Mouse (Mus musculus): ENCODE measurements around the gene Klri2.
"Not testable (repeated sequence)": the region's sequence is repeated elsewhere in the genome, so short reads cannot be mapped to it uniquely, and the experiment has no call there.

Gene Klri2

GRCm38 (mm10) chr6:129740069-129740721, at the start of gene Klri2:
Klri2 (minus strand) TSS chr6:129740484.
- DNase-seq (ENCODE audit: extremely low read depth, low read depth, low spot score) = no peak

DNA sequence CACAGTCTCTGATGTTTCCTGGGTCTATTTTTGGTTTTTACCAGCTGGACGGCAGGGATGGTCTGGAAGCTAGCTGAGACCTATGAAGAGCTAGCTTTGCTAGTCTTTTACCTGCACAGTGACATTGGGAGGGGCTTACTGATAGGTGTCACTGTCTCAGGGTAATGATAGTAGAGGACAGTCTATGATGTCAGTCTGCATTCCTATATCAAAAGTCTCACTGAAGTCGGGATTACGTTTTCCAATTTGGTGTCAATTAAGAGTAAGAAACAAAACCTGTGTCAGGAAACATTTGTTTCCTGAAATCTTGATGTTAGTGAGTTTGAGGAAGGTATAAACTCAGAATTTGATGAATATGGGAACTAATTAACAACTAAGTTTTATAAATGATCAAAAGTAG, 43.9 kb upstream of the Klri2 start, which contains the start of gene Gm156:
Gm156 (minus strand) TSS at position 101 of the 400 bp plus-strand sequence.
- not testable (repeated sequence) for DNase-seq (ENCODE audit: extremely low read depth, low read depth, low spot score)

DNA sequence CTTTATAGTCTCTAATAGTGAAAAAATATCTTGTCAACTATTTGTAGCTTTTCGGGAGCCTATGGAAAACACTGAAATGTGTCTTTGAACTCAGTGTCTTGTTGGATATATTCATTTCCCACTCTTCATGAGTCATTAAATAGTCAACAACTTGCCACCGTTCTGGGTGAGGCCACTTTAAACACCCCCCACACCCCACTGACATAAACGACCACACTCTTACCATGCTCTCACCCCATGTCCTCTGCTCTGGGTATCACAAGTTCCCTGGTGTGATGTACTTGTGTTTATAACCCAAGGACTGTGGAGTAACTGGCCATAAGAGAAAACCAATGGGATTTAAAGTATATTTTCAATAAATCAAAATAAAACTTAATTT, 7.4 kb upstream of the Klri2 start:
- DNase-seq (ENCODE audit: extremely low read depth, low read depth, low spot score) = no peak

GRCm38 (mm10) chr6:129747016-129747653, 6.9 kb upstream of the Klri2 start:
- DNase-seq (ENCODE audit: extremely low read depth, low read depth, low spot score) = no peak

- no peak for DNase-seq (ENCODE audit: extremely low read depth, low read depth, low spot score)
These were observed 5.9 kb upstream of the Klri2 start for GRCm38 (mm10) chr6:129746151-129746550.

GRCm38 (mm10) chr6:129736414-129736813, 3.9 kb downstream of the Klri2 start:
- no peak for DNase-seq (ENCODE audit: extremely low read depth, low read depth, low spot score)

DNA sequence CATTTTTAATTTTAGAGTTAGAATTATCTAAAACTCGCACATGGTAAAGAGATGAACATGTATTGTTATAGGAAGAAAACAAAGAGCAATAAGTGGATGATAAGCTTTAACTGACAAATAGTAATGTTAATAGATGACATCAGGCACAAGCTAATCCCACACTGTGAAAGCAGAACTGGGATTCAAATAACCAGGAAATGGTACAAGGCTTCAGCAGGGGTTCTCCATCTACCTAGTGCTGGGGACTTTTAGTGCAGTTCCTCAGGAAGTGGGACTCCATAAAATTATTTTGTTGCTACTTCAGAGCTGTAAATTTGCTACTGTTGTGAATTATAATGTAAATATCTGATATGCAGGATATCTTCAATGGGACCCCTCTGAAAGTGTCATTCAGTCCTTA, 13.0 kb downstream of the Klri2 start:
- DNase-seq (ENCODE audit: extremely low read depth, low read depth, low spot score) = no peak

GRCm38 (mm10) chr6:129721390-129721789, 18.9 kb downstream of the Klri2 start:
- DNase-seq (ENCODE audit: extremely low read depth, low read depth, low spot score) = no peak

- no peak for DNase-seq (ENCODE audit: extremely low read depth, low read depth, low spot score)
These were observed 19.8 kb downstream of the Klri2 start for GRCm38 (mm10) chr6:129720487-129720886.

GRCm38 (mm10) chr6:129717032-129717431, 23.3 kb downstream of the Klri2 start, which contains the start of gene Klri1:
Klri1 (minus strand) TSS chr6:129717132.
- no peak for DNase-seq (ENCODE audit: extremely low read depth, low read depth, low spot score)

GRCm38 (mm10) chr6:129713566-129713965, 26.7 kb downstream of the Klri2 start:
- no peak for DNase-seq (ENCODE audit: extremely low read depth, low read depth, low spot score)

GRCm38 (mm10) chr6:129691436-129691835, 48.8 kb downstream of the Klri2 start:
- not testable (repeated sequence) for DNase-seq (ENCODE audit: extremely low read depth, low read depth, low spot score)

DNA sequence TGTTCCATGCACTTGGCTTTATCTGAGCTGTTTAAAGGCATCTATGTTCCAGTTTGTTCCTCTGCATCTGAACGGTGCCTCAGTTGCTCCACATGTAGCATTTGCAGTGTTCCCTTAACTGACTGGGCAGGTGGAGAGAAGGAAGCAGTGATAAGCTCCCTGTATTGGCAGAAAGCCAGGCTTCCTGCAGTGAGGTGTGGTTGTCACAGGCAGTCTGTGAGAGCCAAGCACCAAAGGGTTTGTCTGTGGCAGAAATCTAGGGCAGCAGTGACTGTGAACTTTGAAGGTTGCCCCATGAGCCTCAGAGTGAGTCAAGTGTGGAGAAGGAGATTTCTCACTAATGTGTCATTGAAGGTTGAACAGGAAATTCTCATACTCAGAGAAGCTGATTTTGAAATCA, 59.9 kb downstream of the Klri2 start:
- no peak for DNase-seq (ENCODE audit: extremely low read depth, low read depth, low spot score)
